Mouse (Mus musculus) layer of hippocampus, postnatal 14 days (tissue): ENCODE data around the gene Prx. TPM values are rescaled to one million over a fixed set of nuclear protein-coding genes. Genes with fewer than 3 reads are reported as not detected.

ENCODE experiments used
- DNase-seq, 2 experiments: peaks; one replicate each; pipeline ENCODE4 v3.0.0; 2021 to 2022; ENCODE audit warnings: low spot score in 2 of 2, mixed read lengths in 1 of 2
- long read RNA-seq, 2 experiments: library from polyadenylated mRNA; stranded (forward); transcript quantifications; one replicate each; pipeline ENCODE4 v2.0.0; 2021
- total RNA-seq, 2 experiments: library from RNA; stranded (reverse); gene quantifications; 2 replicates each; pipeline ENCODE4 v1.2.3; 2021

Gene Prx
- total RNA-seq, result under 1 TPM; 0.65 to 0.98 TPM
- long read RNA-seq, experiment 1, result 0 reads
- long read RNA-seq, experiment 2, partial matches to known transcripts, result 0 of 2 reads
- long read RNA-seq, experiment 2, other reads (novel, unspliced or antisense), result 2 of 2 reads

DNA sequence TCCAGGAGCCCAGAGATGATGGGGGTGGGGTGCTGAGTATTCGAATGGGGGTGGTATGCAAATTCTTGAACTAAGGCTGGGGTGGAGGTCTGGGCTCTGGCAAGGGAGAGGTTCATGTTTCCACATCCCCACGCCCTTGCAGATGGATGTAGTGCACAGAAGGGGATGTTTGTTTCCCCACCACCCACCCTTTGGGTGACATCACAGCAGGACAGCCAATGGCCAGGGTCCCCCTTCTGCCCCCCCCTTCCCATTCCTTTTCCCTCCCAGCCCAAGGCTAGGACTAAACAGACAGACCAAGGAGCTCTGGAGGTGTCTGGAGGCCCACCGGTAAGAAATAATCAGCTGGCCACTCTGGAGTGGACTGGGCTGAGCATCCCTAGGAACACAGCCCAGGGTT, at the start of gene Prx:
Prx (plus strand) TSS at position 289 of the 400 bp plus-strand sequence.
- DNase-seq, result no peak

DNA sequence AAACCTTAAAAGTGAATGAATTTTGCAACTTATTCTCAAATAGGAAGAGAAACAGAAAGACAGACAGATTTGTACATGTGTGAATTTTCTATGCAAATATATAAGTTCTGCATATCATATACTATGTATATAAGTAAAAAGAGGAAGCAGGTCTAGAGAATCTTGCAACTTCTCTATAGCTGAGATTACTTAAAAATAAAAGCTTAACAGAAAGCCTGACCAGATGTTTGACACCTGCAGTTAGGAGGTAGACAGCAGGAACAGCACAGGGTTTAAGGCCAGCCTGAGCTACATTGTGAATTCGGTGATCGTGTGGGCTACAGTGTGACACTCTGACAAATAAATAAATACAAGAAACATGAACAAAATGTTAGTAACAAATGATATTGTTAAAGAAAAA, 47.8 kb upstream of the Prx start:
- no peak for DNase-seq

DNA sequence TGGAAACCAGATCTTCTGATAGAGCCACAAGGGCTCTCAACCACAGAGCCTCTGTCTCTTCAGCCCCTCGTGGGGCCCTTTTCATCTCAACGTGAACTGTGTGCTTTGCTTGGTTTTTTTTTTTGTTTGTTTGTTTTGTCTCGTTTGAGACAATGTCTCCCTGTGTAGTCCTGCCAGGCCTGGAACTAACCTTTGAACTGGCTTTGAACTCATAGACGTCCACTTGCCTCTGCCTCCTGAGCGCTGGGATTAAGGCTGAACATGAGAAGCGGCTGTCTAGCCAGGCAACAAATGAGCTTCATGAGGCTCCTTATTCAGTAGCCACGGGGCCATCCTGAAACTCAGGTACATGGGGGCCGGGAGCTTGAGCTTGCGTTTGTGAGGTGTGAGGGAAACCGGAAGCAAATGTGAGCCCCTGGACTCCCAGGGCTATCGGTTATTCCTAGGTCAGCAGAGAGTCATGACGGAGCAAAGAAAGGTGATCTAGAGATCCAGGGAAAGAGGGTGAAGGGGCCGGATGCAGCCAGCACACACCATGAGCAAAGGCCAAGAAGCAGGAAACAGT, 46.8 kb upstream of the Prx start:
- no peak for DNase-seq

DNA sequence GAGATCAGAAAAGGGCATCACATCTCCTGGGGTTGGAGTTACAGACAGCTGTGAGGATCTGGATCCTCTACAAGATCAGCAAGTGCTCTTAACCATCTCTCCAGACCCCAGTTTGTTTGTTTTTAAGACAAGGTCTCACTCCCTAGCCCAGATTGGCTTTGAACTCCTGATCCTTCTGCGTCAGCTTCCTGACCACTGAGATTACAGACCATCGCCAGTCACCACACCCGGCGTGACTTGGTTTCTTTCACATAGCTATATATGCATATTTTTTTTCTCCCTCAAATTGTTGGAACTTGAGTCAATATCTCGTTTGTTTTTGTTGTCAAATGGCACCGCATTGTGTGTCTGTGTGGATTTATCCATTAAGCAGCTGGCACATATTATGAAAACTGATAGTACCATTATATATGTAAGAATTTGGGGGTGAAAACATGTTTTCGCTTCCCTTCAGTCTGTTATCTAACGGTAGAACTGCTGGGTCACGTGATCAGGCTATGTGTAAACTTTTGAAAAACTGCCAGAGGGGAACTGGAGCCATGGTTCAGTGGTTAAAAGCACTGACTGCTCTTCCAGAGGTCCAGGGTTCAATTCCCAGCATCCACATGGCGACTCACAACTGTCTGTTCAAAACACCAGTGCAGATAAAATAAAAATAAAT, 44.5 kb upstream of the Prx start:
- no peak for DNase-seq

DNA sequence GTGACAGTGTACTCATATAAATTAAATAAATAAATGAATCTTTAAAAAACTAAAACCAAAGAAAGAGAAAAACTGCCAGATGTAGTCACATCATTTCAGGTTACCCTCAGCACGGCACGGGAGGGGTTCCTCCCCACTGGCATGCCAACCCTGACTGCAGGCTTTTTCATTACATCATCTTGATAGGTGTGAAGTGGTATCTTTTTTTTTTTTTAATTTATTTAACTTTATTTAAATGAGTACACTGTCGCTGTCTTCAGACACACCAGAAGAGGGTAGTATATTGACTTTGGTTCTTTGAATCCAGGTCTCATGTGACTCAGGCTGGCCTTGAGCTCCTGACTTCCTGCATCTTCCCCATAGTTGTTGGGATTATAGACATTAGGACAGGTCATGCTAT, 43.9 kb upstream of the Prx start:
- no peak for DNase-seq

DNA sequence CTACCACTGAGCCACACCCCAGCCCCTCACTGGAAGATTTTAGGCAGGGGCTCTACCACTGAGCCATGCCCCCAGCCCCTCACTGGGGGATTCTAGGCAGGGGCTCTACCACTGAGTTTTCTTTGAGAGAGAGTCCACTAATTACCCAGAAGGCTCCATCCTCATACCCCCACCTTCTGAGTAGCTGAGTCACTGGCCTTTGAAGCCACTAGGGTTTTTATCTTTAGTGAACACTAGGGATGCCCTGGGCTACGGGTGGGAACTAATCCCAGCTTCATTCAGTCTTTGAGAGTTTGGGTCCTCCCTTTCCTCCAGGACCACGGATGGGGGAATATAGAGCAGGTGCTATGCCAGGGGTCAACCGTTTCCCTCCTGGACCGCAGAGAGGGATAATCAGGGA, 40.5 kb upstream of the Prx start:
- DNase-seq, result no peak

DNA sequence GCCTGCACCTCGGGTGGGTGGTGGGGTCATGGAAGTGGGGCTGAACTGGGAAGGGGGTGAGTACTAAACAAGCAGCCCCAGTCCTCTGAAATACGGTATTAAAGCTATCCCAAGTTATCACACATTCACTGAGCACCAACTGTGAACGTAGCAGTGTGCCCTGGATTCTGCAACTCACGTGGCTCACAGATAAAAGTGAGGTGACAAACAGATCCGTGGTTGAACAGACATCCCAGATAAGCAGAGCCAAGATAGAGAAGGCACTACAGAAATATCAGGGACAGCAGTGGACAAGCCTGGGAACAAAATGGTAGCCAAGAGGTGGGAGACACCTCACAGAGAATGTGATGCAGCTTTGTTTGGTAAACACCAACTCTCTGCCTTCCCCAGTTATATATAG, 39.5 kb upstream of the Prx start:
- DNase-seq, result no peak

DNA sequence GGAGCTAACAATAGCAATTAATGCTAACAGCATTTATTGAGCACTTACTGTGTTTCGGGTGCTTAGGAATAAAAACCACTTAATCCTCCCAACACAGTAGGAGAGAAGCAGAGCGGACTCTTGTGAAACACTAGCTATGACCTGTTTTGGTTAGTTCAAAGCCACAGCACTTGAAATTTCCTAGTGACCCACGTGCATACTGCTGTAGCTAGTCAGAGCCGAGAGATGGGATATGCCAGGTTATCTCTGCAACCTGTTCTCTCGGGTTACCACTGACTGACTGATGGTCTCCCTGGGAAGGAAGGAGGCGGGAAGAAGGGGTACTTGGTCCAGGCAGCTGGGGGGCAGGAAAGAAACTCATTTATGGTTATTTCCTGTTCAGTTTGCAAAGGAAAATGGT, 38.6 kb upstream of the Prx start:
- DNase-seq, result no peak

DNA sequence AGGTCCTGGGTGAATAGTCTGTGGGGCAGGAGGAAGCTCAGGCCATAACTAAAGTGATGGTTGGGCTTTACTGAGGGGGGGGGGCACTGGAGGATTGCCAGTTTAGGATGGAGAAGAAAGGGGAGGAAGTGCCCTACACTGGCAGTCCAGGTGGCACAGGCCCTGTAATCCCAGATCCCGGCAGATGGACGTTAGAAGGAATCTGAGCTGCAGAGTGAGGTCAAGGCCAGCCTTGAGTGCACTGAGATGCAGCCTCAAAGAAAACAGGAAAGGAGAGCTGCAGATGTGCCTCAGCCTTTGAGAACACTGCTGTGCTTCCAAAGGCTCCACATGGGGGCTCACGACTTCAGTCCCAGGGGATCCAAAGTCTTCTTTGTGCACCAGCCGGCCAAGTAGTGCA, 31.5 kb upstream of the Prx start:
- DNase-seq, result no peak

DNA sequence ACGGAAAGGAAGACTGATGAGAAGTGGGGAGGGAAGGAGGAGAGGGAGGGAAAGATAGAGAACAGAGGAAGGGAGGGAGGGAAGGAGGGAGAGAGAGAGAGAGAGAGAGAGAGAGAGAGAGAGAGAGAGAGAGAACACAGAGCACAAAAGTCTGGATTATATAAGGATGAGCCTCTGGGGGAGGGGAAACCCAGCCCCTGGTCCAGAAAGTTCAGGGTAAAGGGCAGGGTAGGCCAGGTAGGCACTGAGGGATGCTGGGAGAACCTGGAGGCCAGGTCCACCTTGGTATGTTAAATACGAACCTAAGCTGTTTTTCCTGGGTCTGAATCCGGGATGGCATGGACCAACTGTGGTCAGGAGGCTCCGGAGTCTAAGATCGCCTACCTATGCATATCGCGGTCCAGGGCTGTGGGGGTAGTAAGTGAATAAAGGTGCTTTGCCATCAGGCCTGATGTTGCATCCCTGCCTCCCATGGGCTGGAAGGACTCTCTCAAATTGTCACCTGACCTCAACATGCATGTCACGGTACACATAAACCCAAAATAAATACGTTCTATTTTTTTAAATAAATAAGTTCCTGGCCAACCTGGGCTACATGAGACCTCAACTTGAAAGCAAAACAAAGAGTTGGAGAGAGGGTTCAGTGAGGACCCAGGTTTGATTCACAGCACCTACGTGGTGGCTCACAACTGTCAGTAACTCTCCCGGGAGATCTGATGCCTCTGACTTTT, 27.6 kb upstream of the Prx start:
- DNase-seq, result no peak

DNA sequence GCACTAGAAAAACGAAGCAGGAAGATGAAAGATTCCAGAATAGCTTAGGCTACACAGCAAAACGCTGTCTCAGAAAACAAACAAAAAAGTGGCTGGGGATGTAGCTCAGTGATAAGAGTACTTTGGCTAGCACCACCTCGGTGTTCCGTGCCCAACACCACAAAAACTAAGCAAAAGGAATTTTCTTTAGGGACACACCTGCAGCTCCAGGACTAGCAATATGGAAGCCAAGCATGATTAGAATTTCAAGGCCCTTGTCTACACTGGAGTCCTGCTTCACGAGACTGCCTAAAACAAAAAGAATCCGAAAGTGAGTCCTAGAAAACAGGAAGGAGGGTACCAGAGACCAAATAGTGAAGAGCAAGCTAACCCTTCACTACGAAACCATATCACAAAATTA, 26.5 kb upstream of the Prx start:
- no peak for DNase-seq

DNA sequence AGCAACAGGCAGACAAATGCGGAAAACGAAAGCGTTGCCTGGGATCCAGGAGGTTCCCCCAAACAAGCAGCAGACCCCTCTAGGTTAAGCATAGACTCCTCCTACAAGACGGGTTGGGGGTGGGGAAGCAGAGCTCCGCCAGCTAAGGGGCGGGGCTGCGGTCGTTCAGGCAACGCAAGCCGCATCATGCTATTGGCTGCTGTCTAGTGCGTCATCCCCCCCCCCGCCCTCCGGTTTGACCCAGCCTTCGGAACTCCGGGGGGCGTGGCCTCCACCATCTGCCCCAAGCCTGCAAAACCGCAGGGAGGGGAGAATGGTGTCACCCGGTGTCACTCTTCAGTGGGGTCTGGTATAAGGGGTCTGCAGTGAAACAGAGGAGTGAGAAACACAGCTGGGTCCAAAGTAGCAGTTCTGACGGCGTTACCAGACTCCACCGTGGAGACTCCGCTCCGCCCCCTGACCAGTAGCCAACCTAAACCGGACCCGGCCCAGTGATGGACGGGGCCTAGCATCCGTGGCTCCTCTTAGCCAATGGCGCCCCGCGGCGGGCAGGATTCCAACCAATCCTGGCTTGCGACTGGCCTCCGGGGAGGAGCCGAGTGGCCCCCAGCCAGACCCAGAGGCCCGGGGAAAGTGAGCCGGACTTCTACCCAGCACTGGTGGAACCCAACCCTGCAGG, 25.8 kb upstream of the Prx start, which contains the start of gene Sertad3:
Sertad3 (plus strand) TSS at position 613 of the 679 bp plus-strand sequence.
- DNase-seq, result peak; percentile 99

DNA sequence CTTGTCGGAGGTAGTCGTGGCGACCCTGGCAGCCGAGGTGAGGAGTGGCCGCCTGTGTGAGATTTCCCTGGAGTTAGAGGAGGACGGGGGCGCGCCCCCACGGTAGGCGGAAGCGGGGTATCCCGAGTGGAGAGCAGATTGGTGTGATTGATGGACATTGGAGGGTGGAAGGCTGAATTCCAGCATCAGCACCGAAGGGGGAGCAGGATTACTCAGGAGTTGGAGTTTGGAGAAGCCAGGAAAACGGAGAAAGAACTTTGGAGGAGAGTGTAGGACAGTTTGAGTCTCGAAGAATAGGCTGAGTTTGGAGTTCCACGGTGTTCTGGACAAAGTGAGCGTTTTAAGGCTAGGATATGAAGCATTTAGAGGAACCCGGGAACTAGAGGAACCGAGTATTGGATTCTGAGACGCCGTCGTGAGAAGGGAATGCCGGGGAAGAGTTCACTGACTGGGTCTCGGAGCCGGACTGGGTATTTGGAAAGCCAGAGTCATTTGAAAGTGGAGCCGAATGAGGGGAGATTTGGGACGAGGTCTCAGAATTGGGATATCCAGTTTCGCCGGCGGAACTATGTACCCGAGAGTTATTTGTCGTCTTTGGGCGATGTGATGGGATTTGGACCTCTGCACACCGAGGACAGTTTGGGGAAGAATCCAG, 25.2 kb upstream of the Prx start:
- no peak for DNase-seq

DNA sequence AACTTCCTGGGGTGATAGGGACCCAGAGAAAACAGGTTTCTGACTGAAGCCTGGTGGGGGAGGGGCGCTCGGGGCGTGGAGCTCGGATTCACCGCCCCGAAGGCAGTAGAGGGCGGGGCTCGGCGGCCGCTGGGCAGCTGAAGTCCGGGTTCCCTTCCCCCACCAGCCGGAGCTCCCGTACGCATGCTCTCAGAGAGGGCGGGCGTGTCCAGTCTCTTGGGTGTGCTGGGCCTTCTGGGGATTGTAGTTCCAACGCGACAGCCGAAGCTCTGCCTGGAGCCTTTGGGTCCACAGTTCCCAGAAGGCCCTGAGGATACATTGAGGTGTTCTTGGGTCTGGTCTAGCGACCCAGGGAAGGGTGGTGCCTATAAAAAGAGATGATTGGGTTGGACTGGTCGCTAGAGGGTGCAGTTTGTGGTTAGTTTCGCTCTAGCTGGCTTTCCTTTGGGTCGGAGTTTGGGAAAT, 24.6 kb upstream of the Prx start:
- DNase-seq, result peak; percentile 92 to 96

DNA sequence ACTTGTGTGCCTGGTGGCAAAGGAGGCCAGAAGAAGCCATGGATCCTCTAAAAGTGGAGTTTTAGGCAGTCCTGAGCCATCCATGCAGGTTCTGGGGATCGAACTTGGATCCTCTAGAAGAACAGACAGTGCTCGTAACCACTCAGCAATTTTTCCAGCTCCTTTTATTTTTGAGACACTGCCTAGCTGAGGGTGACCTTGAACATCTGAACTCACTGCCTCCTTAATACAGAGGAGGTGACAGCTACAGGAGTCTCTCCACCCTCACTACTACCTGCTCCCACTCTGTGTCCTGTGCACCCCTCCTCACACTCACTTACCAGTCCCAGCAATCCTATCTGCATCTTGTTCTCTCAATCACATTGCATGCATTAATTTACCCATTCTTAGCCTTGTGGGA, 23.5 kb upstream of the Prx start:
- no peak for DNase-seq

DNA sequence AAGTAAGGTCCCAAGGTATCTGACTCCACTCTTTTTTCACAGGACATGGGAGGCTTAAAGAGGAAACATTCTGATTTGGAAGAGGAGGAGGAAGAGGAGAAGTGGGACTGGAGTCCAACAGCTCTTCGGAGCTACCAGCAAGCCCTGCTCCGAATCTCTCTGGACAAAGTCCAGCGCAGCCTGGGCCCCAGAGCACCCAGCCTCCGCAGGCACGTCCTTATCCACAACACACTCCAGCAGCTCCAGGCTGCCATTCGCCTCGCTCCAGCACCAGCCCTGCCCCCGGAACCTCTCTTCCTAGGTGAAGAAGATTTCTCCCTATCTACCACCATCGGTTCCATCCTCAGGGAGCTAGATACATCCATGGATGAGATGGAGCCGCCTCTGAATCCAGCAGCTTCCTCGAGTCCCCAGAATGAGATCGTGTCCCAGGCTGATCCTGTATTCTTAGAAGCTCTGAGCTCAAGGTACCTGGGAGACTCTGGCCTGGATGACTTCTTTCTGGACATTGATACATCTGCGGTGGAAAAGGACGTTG, 23.0 kb upstream of the Prx start:
- no peak for DNase-seq

DNA sequence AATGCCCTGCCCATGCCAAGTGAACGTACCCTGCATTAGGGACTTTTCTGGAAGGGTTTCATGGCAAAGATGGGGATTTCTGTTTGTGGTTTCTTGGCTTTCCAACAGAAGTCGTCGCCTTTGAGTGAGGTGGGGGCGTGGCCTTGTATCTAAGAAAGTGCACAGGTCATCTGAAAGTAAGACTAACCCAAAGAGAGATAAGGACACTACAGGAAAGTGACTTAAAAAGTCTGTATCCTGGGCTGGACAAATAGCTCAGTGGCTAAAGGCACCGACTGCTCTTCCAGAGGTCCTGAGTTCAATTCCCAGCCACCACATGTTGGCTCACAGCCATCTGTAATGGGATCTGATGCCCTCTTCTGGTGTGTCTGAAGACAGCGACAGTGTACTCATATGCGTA, 20.6 kb upstream of the Prx start:
- no peak for DNase-seq

DNA sequence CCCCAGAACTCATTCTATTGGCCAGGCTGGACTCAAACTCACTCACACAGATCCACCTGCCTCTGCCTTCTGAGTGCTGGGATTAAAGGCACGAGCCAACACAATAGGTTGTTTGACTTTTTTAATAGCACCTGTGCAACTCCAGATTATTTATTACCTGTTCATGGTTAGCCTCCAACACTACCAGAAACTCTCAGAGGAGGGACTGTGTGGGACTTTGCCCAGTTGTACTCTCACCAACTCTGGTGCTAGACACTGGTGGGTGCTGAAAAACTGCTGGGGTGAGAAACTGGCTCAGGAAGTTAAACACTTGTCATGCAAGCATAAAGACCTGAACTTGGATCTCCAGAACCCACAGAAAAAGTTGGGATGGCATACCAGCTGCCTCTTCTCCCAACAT, 19.4 kb upstream of the Prx start:
- no peak for DNase-seq

DNA sequence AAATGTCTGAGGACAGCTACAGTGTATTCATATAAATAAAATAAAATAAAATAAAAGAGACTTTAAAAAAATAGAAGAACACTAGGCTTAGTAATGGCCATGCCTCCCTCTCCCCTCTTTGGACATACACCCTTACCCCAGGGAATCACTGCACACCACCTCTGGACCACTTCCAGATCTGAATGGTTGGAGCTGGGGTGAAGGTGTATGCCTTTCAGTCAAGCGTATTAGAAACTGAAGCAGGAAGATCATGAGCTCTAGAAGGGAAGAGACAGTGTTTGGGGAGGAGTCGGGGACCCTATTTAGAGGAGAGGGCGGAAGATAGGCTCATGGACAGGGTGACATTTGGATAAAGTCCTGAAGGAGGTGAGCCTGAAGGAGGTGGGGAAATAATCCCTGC, 18.6 kb upstream of the Prx start:
- DNase-seq, result no peak

DNA sequence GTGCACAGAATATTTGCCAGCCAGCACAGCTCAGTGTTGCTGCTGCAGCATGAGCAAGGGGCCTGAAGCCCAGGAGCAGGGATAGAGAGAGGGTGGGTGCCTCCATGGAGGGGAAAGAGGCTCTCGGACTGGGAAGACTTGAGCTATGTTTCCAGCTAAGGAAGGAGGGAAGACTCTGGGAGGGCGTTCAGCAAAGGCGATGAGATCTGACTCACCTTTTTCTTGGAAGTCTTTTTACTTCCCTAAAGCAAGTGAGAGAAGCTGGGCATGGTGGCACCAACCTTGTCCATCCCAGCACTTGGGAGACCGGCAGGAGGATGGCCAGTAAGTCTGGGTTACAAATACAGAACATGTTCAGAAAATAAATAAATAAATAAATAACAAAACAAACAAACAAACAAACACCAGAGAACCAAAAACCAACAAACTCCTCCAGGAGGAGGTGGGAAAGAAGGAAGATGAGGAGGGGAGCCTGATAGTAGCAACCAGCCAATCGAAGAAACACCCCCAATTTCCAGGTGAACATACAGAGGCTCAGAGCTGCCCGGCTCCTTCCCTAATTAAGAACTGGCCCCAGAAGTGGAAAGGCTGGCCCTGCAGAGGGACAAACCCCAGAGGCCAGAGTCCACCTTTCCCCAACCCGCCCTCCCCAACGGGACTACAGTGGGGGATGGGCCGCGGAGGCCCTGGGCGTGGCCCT, 18.0 kb upstream of the Prx start:
- DNase-seq, result no peak
